Mouse (Mus musculus): ENCODE results near the gene Jchain. TPM values are rescaled to one million over a fixed set of nuclear protein-coding genes. Genes with fewer than 3 reads are reported as not detected.

Jchain gene
- 66.4 TPM for total RNA-seq (2023)

GRCm38 (mm10) chr5:88527657-88528056, at the start of gene Jchain:
Jchain (minus strand) TSS chr5:88527891.

DNA sequence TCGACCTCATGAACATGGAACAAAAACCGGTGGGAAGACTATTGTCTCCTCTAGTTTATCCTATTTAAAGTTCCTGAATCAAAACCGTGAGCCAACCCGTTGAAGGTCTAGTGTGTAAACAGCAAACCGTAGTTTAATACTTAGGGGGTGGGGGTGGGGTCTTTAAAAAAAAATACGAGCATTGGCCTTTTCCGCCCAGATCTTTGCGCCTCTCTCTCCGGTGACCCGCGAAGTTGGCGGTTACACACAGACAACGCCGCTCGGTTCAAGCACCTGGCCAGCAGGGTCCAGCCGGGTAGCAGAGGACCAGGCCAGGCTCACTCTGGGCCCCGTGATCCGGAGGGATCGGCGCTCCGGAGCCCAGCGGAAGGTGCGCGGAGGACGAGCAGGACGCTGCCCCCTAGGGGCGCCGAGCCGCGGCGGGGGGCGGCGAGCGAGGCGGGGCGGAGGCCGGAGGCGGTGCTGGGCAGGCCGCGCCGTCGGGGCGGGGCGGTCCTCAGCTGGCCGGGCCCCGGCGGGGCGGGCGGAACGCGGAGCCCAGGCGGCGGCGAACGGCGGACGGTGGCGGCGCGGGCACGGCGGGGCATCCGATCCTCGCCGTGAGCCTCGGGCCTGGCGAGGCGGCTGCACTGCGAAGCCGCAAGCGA, 36.9 kb upstream of the Jchain start, which contains the start of gene Rufy3:
TSS of gene Rufy3 (plus strand) at position 540 of the 647 bp plus-strand sequence.

DNA sequence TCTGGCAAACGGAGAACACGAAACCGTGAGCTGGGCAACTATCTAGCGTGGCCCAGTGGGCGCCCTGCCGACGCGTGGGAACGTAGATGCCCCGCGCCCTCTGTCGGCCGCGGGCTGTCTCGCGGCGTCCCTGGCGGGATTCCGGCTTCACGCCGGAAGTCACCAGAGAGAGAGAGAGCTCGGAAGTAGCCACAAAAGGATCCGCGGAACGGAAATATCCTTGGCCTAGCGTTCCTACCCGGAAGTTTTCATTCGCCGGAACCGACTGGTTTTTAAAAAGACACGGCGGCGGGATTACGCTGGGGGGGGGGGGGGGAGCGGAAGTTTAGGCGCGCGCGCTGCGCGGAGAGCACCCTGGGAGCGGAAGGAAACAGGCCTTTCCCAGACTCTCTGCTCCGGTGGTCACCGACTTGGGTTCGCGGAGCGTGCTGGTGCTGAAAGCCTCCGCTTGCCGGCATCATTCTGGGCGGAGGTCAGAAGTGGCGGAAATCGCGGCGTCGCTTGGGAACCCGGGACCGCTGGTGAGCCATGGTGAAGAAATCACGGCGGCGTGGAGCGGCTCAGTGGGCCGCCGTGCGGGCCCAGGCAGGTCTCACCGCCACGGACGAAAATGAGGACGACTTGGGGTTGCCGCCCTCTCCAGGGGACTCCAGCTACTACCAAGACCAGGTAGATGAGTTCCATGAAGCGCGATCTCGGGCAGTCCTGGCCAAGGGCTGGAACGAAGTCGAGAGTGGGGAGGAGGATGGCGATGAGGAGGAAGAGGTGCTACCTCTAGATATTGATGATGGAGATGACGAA, 26.6 kb upstream of the Jchain start, which contains the start of gene Utp3:
TSS of gene Utp3 (plus strand) at position 377 of the 801 bp plus-strand sequence.

GRCm38 (mm10) chr5:88487675-88488074, 40.0 kb downstream of the Jchain start, which contains the start of gene Enam:
Enam (plus strand) TSS chr5:88487975.

Other genes starting within 250 kb of the Jchain start
- not detected for gene Prol1, start 210.6 kb downstream of the Jchain start, total RNA-seq (2023)
- gene Amtn, start 151.8 kb downstream of the Jchain start, total RNA-seq (2023), result not detected
- gene Ambn, start 71.9 kb downstream of the Jchain start, total RNA-seq (2023), result not detected
- gene Enam, start 39.9 kb downstream of the Jchain start, total RNA-seq (2023), result not detected
- 54.1 TPM for gene Utp3, start 26.6 kb upstream of the Jchain start, total RNA-seq (2023)
- 8.8 TPM for gene Rufy3, start 37.1 kb upstream of the Jchain start, total RNA-seq (2023)
- gene Grsf1, start 148.3 kb upstream of the Jchain start, total RNA-seq (2023), result 39.6 TPM
- gene Mob1b, start 193.0 kb upstream of the Jchain start, total RNA-seq (2023), result 27.0 TPM
- 25.8 TPM for gene Dck, start 237.1 kb upstream of the Jchain start, total RNA-seq (2023)

Data from CD4-positive naive resting alpha-beta T cell, adult 76 days (primary cell).